In the genomic region with DNA sequence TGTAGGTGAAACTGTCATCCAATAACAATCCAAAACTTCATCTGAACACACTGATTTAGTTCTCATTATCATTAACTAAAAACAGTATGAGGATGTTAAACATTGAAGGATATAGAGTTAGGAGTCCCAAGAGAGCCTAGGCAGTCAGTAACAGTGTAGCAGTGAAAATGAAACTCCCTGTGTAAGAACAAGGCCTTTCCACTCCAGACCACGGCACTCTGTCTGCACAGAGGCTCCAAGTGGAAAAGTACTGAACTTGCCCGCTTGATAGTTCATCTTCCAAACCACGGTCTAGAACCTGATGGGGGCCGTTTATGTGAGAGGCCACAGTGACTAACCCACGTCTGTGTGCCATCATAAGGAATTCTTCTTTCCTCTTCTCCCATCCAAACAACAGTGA, we compare ENCODE assay signal across 12 mouse cellular contexts.
DNase-seq lines count a peak whose midpoint lies in the region; ATAC-seq lines count a peak whose summit lies in the region.
"Had no signal": no experiment of that assay in that cellular context is flagged by ENCODE, and none has a peak within 500 bp of the region (broad histone marks: within the 10 kb centered on the region; RNA-seq: fewer than 3 reads in every experiment).

No protein-coding gene starts in this region.

- H3K9ac ChIP-seq in intestine, embryonic 14.5 days (ENCODE audit: low read length) = no peak overlapping the region
- no peak overlapping the region for H3K9ac ChIP-seq in intestine, embryonic 15.5 days
- no peak overlapping the region for H3K9ac ChIP-seq in heart, embryonic 14.5 days (ENCODE audit: low read length)
- H3K9ac ChIP-seq: midbrain, embryonic 15.5 days; neural tube, embryonic 13.5 days had no signal

- DNase-seq in intestine, embryonic 14.5 days (ENCODE audit: low spot score) = no peak
- DNase-seq in kidney, postnatal 14 days = peak; percentile 49
- DNase-seq in spleen, postnatal 14 days (ENCODE audit: low spot score in 2 of 2) = no peak
- DNase-seq in gastrocnemius, postnatal 14 days = no peak
- DNase-seq: lung, postnatal 14 days had no signal

- no peaks in the 10 kb centered on the region for H3K4me1 ChIP-seq in intestine, embryonic 14.5 days (replicated peaks; ENCODE audit: control insufficient read depth, insufficient read depth, low read length)
- H3K4me1 ChIP-seq in intestine, embryonic 15.5 days (replicated peaks) = no peaks in the 10 kb centered on the region
- no peaks in the 10 kb centered on the region for H3K4me1 ChIP-seq in brown adipose tissue, adult 24 weeks (ENCODE audit: control insufficient read depth, insufficient read depth, insufficient read length, low read length)
- H3K4me1 ChIP-seq in heart, embryonic 14.5 days (ENCODE audit: control insufficient read depth in 2 of 2, insufficient read depth in 2 of 2, low read length in 2 of 2) = peaks cover 11 to 29% of the 10 kb centered on the region in 2 experiments
- H3K4me1 ChIP-seq: hindbrain, embryonic 10.5 days; midbrain, embryonic 15.5 days; neural tube, embryonic 13.5 days had no signal

- ATAC-seq in intestine, embryonic 14.5 days (replicated peaks; ENCODE audit: low FRiP score, low TSS enrichment, low read depth) = no peak
- no peak for ATAC-seq in intestine, embryonic 15.5 days
- ATAC-seq in heart, embryonic 14.5 days (ENCODE audit: insufficient number of reproducible peaks, insufficient read depth, low FRiP score, low read depth) = no peak
- ATAC-seq in CD4-positive, CD25-positive, alpha-beta regulatory T cell, adult 4 months = no peak
- ATAC-seq: midbrain, embryonic 15.5 days had no signal

- H3K4me3 ChIP-seq in intestine, embryonic 14.5 days (ENCODE audit: low read depth, low read length) = no peak overlapping the region
- no peak overlapping the region for H3K4me3 ChIP-seq in intestine, embryonic 15.5 days (replicated peaks)
- H3K4me3 ChIP-seq in brown adipose tissue, adult 24 weeks (ENCODE audit: insufficient read depth, low read depth, low read length) = peak overlapping the region; percentile 1; the same call in 1 of the 2 replicates
- H3K4me3 ChIP-seq in heart, embryonic 14.5 days (ENCODE audit: control insufficient read depth in 1 of 2, insufficient read depth in 1 of 2, low read depth in 1 of 2, low read length in 2 of 2) = no peak overlapping the region
- H3K4me3 ChIP-seq: hindbrain, embryonic 10.5 days; midbrain, embryonic 15.5 days; neural tube, embryonic 13.5 days had no signal

- H3K4me2 ChIP-seq in intestine, embryonic 14.5 days (ENCODE audit: low read length) = no peak overlapping the region
- no peak overlapping the region for H3K4me2 ChIP-seq in intestine, embryonic 15.5 days (replicated peaks)
- H3K4me2 ChIP-seq in heart, embryonic 14.5 days (ENCODE audit: low read length) = peak overlapping the region; percentile 42; the same call in 1 of the 2 replicates
- H3K4me2 ChIP-seq: midbrain, embryonic 15.5 days; neural tube, embryonic 13.5 days had no signal

- no peaks in the 10 kb centered on the region for H3K36me3 ChIP-seq in intestine, embryonic 14.5 days (ENCODE audit: control insufficient read depth, insufficient read depth, low read length)
- H3K36me3 ChIP-seq in intestine, embryonic 15.5 days = no peaks in the 10 kb centered on the region
- H3K36me3 ChIP-seq in heart, embryonic 14.5 days (ENCODE audit: control insufficient read depth, insufficient read depth, low read length) = no peaks in the 10 kb centered on the region
- H3K36me3 ChIP-seq: hindbrain, embryonic 10.5 days; midbrain, embryonic 15.5 days; neural tube, embryonic 13.5 days had no signal

- intact Hi-C loops in gastrocnemius, postnatal 14 days (cut with DNase I; ENCODE audit: low total_unique reads) = no loop called here

- H3K27ac ChIP-seq in intestine, embryonic 14.5 days (ENCODE audit: low read depth) = peak overlapping the region; percentile 47; the same call in 1 of the 2 replicates
- no peak overlapping the region for H3K27ac ChIP-seq in intestine, embryonic 15.5 days
- peak overlapping the region; percentile 99 for H3K27ac ChIP-seq in brown adipose tissue, adult 24 weeks (replicated peaks; ENCODE audit: low read depth, low read length)
- H3K27ac ChIP-seq in heart, embryonic 14.5 days (replicated peaks in 1 of 2; ENCODE audit: control insufficient read depth in 1 of 2, insufficient read depth in 1 of 2, low read depth in 2 of 2, low read length in 2 of 2) = peak overlapping the region; percentile 67 to 77
- H3K27ac ChIP-seq: hindbrain, embryonic 10.5 days; midbrain, embryonic 15.5 days; neural tube, embryonic 13.5 days had no signal

- no peaks in the 10 kb centered on the region for H3K27me3 ChIP-seq in intestine, embryonic 14.5 days (replicated peaks; ENCODE audit: control insufficient read depth, insufficient read depth, low read length)
- no peaks in the 10 kb centered on the region for H3K27me3 ChIP-seq in intestine, embryonic 15.5 days (replicated peaks)
- H3K27me3 ChIP-seq in heart, embryonic 14.5 days (ENCODE audit: control insufficient read depth, insufficient read depth, low read length) = no peaks in the 10 kb centered on the region
- H3K27me3 ChIP-seq: midbrain, embryonic 15.5 days; neural tube, embryonic 13.5 days had no signal

- no peaks in the 10 kb centered on the region; the same call in 1 of the 2 replicates for H3K9me3 ChIP-seq in intestine, embryonic 14.5 days (ENCODE audit: control insufficient read depth, low read length)
- no peaks in the 10 kb centered on the region for H3K9me3 ChIP-seq in intestine, embryonic 15.5 days
- H3K9me3 ChIP-seq in heart, embryonic 14.5 days (ENCODE audit: control insufficient read depth, low read length) = no peaks in the 10 kb centered on the region
- H3K9me3 ChIP-seq: hindbrain, embryonic 10.5 days; midbrain, embryonic 15.5 days; neural tube, embryonic 13.5 days had no signal

- WGBS in intestine, embryonic 14.5 days = 77% methylated on average over 5 of the region's 5 CpGs
- 81% methylated on average over 5 of the region's 5 CpGs for WGBS in intestine, embryonic 15.5 days
- 52% methylated on average over 5 of the region's 5 CpGs for WGBS in heart, embryonic 14.5 days
